Mouse (Mus musculus): ENCODE data around the gene Hnrnph3. TPM values are rescaled to one million over a fixed set of nuclear protein-coding genes. Genes with fewer than 3 reads are reported as not detected.

The Hnrnph3 gene
- total and polyA plus RNA-seq, 3 experiments: 9.5 to 37.8 (median 15.1) TPM

DNA sequence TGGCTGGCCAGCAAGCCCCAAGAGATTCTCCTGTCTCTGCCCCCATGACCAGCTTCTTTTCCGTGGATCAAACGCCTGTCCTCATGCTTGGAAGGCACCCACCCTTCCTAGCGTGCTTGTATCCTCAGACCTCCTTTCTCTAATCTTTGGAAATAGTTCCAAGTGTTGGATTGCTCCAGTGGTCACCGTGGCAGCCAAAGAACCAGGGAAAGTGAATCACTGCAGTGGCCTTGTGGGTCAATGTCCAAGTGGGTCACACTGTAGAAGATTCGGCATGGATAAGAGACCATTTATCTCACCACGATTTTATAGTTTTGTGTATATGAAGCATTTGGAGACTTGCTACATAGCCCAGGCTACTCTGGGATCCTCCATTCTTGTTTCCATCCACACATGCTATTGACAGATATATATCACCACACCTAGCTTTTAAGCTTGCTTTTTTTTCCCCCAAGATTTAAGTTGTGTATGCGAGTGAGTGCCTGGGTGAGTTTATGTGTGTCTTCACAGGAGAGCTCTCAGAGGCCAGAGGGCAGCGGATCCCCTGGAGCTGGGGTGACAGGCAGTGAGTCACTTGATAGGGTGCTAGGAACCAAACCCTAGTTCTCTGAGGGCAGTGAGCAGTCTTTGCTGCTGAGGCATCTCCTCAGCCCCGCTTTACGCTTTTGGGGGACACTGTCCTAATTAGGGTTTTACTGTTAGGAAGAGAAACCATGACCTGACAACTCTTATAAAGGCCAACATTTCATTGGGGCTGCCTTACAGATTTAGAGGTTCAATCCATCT is 3.6 kb upstream of the Hnrnph3 start:
- dilution Hi-C loops (cut with MboI; ENCODE audit: extremely low pct_ligation_motif_present, extremely low pct_unique_long_range_greater_than_20kb, low sequenced_read_pairs): no loop called here
- H3K9me3 ChIP-seq (replicated peaks; ENCODE audit: low read length): no peaks in the 10 kb centered on the region

DNA sequence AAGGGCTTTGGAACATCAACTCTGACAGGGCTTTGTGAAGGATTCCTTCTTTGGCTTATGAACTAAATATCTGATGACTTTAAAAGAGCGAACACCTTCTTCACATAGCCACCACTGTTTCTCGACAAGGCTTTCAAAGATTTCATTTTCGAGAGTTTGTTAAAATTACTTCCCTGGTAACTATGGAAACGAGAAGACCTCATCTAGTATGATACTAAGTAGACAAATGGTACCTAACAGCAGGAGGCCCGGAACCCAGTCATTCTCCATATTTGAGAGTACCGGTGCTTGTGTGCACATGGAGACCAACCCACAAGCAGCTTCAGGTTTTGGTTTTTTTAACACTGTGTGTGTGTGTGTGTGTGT is 2.8 kb upstream of the Hnrnph3 start:
- dilution Hi-C loops (cut with MboI; ENCODE audit: extremely low pct_ligation_motif_present, extremely low pct_unique_long_range_greater_than_20kb, low sequenced_read_pairs) (no loop called here), in situ Hi-C loops (cut with MboI; ENCODE audit: low pct_ligation_motif_present, low pct_unique_long_range_greater_than_20kb, low sequenced_read_pairs) (no loop called here)

More for the DNA sequence above, 3.6 kb upstream of the Hnrnph3 start:
- H3K27ac ChIP-seq (ENCODE audit: insufficient read depth, low read depth): no peak overlapping the region
- no peak for DNase-seq (ENCODE audit: extremely low read depth)
- no peaks in the 10 kb centered on the region for H3K27me3 ChIP-seq (replicated peaks)
- in situ Hi-C loops (cut with MboI; ENCODE audit: low pct_ligation_motif_present, low pct_unique_long_range_greater_than_20kb, low sequenced_read_pairs): no loop called here
- H3K79me2 ChIP-seq (replicated peaks; ENCODE audit: control insufficient read depth, extremely low read depth, insufficient read depth, poor library complexity, severe bottlenecking): peaks cover 6% of the 10 kb centered on the region
- H3K36me3 ChIP-seq (replicated peaks in 1 of 2; ENCODE audit: control insufficient read depth in 1 of 2, insufficient read depth in 1 of 2, low read length in 1 of 2): no peaks in the 10 kb centered on the region
- no peak overlapping the region for H3K4me3 ChIP-seq (replicated peaks in 1 of 3; ENCODE audit: low read depth in 2 of 3, low read length in 2 of 3, poor library complexity in 1 of 3)
- TF ChIP-seq ZC3H11A (IDR thresholded peaks at IDR 0.05; ENCODE audit: low read depth, low read length): no peak
- TF ChIP-seq PAX5 (IDR thresholded peaks at IDR 0.05; ENCODE audit: low read length): no peak
- no peak for TF ChIP-seq CHD2 (IDR thresholded peaks at IDR 0.05; ENCODE audit: low read length)
- no peak for TF ChIP-seq BHLHE40 (IDR thresholded peaks at IDR 0.05; ENCODE audit: low read depth, low read length)
- no peak for TF ChIP-seq ZKSCAN1 (IDR thresholded peaks at IDR 0.05; ENCODE audit: borderline replicate concordance, low read depth, low read length)
- no peak for TF ChIP-seq MYC (IDR thresholded peaks at IDR 0.05; ENCODE audit: low read depth, low read length)
- TF ChIP-seq ZMIZ1 (IDR thresholded peaks at IDR 0.05; ENCODE audit: low read depth, low read length): no peak
- no peak for TF ChIP-seq POLR2A (IDR thresholded peaks at IDR 0.05; ENCODE audit: low read depth, low read length)
- TF ChIP-seq HCFC1 (IDR thresholded peaks at IDR 0.05; ENCODE audit: low read depth, low read length): no peak
- no peak for TF ChIP-seq EP300 (IDR thresholded peaks at IDR 0.05; ENCODE audit: low read length)
- TF ChIP-seq E2F4 (IDR thresholded peaks at IDR 0.05; ENCODE audit: insufficient replicate concordance, low read depth, low read length): no peak
- no peak for TF ChIP-seq TBP (conservative IDR thresholded peaks at IDR 0.05; ENCODE audit: low read depth, low read length)
- no peak for TF ChIP-seq MAX (IDR thresholded peaks at IDR 0.05; ENCODE audit: low read length)
- TF ChIP-seq SIN3A (IDR thresholded peaks at IDR 0.05; ENCODE audit: low read length): no peak
- TF ChIP-seq CTCF (conservative IDR thresholded peaks at IDR 0.05 in 1 of 2, IDR thresholded peaks at IDR 0.05 in 1 of 2; ENCODE audit: low read depth in 2 of 2, low read length in 2 of 2): no peak
- TF ChIP-seq JUND (conservative IDR thresholded peaks at IDR 0.05; ENCODE audit: low read depth, low read length): no peak
- H3K9ac ChIP-seq (ENCODE audit: insufficient read depth, low read depth): no peak overlapping the region
- peaks cover 2 to 16% of the 10 kb centered on the region in 2 experiments; a peak in 3 of 4 replicates for H3K4me1 ChIP-seq (ENCODE audit: control insufficient read depth in 1 of 2, insufficient read depth in 2 of 2)
- no peak overlapping the region for H3K4me2 ChIP-seq (ENCODE audit: insufficient read depth, low read depth, poor library complexity, severe bottlenecking)

More for the DNA sequence above, 2.8 kb upstream of the Hnrnph3 start:
- no peaks in the 10 kb centered on the region for H3K27me3 ChIP-seq (replicated peaks)
- H3K27ac ChIP-seq (ENCODE audit: insufficient read depth, low read depth): no peak overlapping the region
- H3K79me2 ChIP-seq (replicated peaks; ENCODE audit: control insufficient read depth, extremely low read depth, insufficient read depth, poor library complexity, severe bottlenecking): peaks cover 14% of the 10 kb centered on the region
- H3K4me2 ChIP-seq (ENCODE audit: insufficient read depth, low read depth, poor library complexity, severe bottlenecking): no peak overlapping the region
- no peaks in the 10 kb centered on the region for H3K36me3 ChIP-seq (replicated peaks in 1 of 2; ENCODE audit: control insufficient read depth in 1 of 2, insufficient read depth in 1 of 2, low read length in 1 of 2)
- peaks cover 2 to 16% of the 10 kb centered on the region in 2 experiments; a peak in 3 of 4 replicates for H3K4me1 ChIP-seq (ENCODE audit: control insufficient read depth in 1 of 2, insufficient read depth in 2 of 2)
- no peak overlapping the region for H3K9ac ChIP-seq (ENCODE audit: insufficient read depth, low read depth)
- TF ChIP-seq TBP (conservative IDR thresholded peaks at IDR 0.05; ENCODE audit: low read depth, low read length) (no peak), MAFK (IDR thresholded peaks at IDR 0.05; ENCODE audit: insufficient replicate concordance, low read length) (no peak), MYC (IDR thresholded peaks at IDR 0.05; ENCODE audit: low read depth, low read length) (no peak), SMC3 (IDR thresholded peaks at IDR 0.05; ENCODE audit: low read depth, low read length) (no peak), SIN3A (IDR thresholded peaks at IDR 0.05; ENCODE audit: low read length) (no peak), KAT2A (IDR thresholded peaks at IDR 0.05; ENCODE audit: insufficient replicate concordance, low read length) (no peak), USF1 (IDR thresholded peaks at IDR 0.05; ENCODE audit: low read depth, low read length) (no peak), POLR2AphosphoS2 (IDR thresholded peaks at IDR 0.05; ENCODE audit: low read depth, low read length) (no peak), CHD2 (IDR thresholded peaks at IDR 0.05; ENCODE audit: low read length) (no peak), CTCF (conservative IDR thresholded peaks at IDR 0.05 in 1 of 2, IDR thresholded peaks at IDR 0.05 in 1 of 2; ENCODE audit: low read depth in 2 of 2, low read length in 2 of 2) (no peak), E2F4 (IDR thresholded peaks at IDR 0.05; ENCODE audit: insufficient replicate concordance, low read depth, low read length) (no peak), ETS1 (conservative IDR thresholded peaks at IDR 0.05; ENCODE audit: low read depth, low read length) (no peak)
- H3K9me3 ChIP-seq (replicated peaks; ENCODE audit: low read length): no peaks in the 10 kb centered on the region
- no peak for DNase-seq (ENCODE audit: extremely low read depth)
- no peak overlapping the region for H3K4me3 ChIP-seq (replicated peaks in 1 of 3; ENCODE audit: low read depth in 2 of 3, low read length in 2 of 3, poor library complexity in 1 of 3)

Measured in CH12.LX (cell line).